Mouse (Mus musculus): Measurements from ENCODE around the gene Mfsd11.

Gene Mfsd11

GRCm38 (mm10) chr11:116881440-116881839 lies 29.2 kb downstream of the Mfsd11 start:
- DNase-seq (ENCODE audit: low read depth, low spot score), result no peak

GRCm38 (mm10) chr11:116882446-116882845 lies 30.2 kb downstream of the Mfsd11 start:
- peak; percentile 69 for DNase-seq (ENCODE audit: low read depth, low spot score)

GRCm38 (mm10) chr11:116884061-116884460 lies 31.8 kb downstream of the Mfsd11 start:
- DNase-seq (ENCODE audit: low read depth, low spot score), result no peak

- peak; percentile 95 for DNase-seq (ENCODE audit: low read depth, low spot score)
Measured at GRCm38 (mm10) chr11:116885275-116886151, 33.3 kb downstream of the Mfsd11 start.

- no peak for DNase-seq (ENCODE audit: low read depth, low spot score)
Measured at GRCm38 (mm10) chr11:116887136-116887535, 34.9 kb downstream of the Mfsd11 start.

- DNase-seq (ENCODE audit: low read depth, low spot score), result peak; percentile 90
Measured at GRCm38 (mm10) chr11:116893532-116894442, 41.5 kb downstream of the Mfsd11 start.

- peak; percentile 28 for DNase-seq (ENCODE audit: low read depth, low spot score)
Measured at GRCm38 (mm10) chr11:116895402-116895801, 43.2 kb downstream of the Mfsd11 start.

GRCm38 (mm10) chr11:116899247-116899646 lies 47.0 kb downstream of the Mfsd11 start:
- no peak for DNase-seq (ENCODE audit: low read depth, low spot score)

GRCm38 (mm10) chr11:116902588-116902987 lies 50.3 kb downstream of the Mfsd11 start:
- peak; percentile 58 for DNase-seq (ENCODE audit: low read depth, low spot score)

GRCm38 (mm10) chr11:116905741-116906456 lies 53.7 kb downstream of the Mfsd11 start:
- DNase-seq (ENCODE audit: low read depth, low spot score), result no peak

- no peak for DNase-seq (ENCODE audit: low read depth, low spot score)
Measured at GRCm38 (mm10) chr11:116913573-116913972, 61.3 kb downstream of the Mfsd11 start.

- no peak for DNase-seq (ENCODE audit: low read depth, low spot score)
Measured at GRCm38 (mm10) chr11:116914267-116914885, 62.1 kb downstream of the Mfsd11 start.

GRCm38 (mm10) chr11:116915241-116915640 lies 63.0 kb downstream of the Mfsd11 start:
- DNase-seq (ENCODE audit: low read depth, low spot score), result peak; percentile 54

- no peak for DNase-seq (ENCODE audit: low read depth, low spot score)
Measured at GRCm38 (mm10) chr11:116917361-116917760, 65.1 kb downstream of the Mfsd11 start.

GRCm38 (mm10) chr11:116918323-116919185 lies 66.3 kb downstream of the Mfsd11 start, which contains the start of gene Mgat5b:
Gene Mgat5b (plus strand): TSS chr11:116918863.
- DNase-seq (ENCODE audit: low read depth, low spot score), result peak; percentile 94

- no peak for DNase-seq (ENCODE audit: low read depth, low spot score)
Measured at GRCm38 (mm10) chr11:116919186-116920020, 67.2 kb downstream of the Mfsd11 start.

GRCm38 (mm10) chr11:116920746-116921145 lies 68.5 kb downstream of the Mfsd11 start:
- peak; percentile 61 for DNase-seq (ENCODE audit: low read depth, low spot score)

- no peak for DNase-seq (ENCODE audit: low read depth, low spot score)
Measured at GRCm38 (mm10) chr11:116922058-116922457, 69.8 kb downstream of the Mfsd11 start.
